Mouse (Mus musculus) kidney, adult 9 months (tissue): ENCODE measurements around the gene 1700025F22Rik.
A peak's percentile ranks its signal among the peaks of the same experiment; 100 is the strongest.
"Not testable (repeated sequence)": the region's sequence is repeated elsewhere in the genome, so short reads cannot be mapped to it uniquely, and the experiment has no call there.

ENCODE experiments used
- DNase-seq: peaks from one replicate; pipeline ENCODE4 v3.0.0; 2022

1700025F22Rik gene

GRCm38 (mm10) chr19:11165172-11165571 lies at the start of gene 1700025F22Rik:
TSS of gene 1700025F22Rik (minus strand) at chr19:11165320.
- DNase-seq, result peak; percentile 17

DNA sequence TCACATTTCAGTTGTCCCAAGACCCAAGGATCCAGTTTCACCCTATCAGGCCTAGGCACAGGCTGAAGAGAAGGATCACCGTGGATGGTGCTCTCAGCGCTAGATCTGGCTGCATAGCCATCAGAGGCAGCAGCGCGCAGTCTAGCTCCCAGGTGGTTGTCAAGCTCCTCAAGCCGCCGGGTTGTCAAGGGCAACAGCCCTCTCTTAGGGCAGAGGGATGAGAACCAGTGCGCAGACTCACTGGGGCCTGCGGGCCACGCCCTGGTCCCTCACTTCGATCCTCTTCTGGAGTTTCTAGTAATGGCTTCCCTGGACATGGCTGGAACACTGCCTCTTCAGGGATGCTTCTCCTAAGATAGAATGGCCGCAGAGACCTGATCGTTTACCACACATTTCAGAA lies 31.4 kb upstream of the 1700025F22Rik start, which contains the start of gene Ms4a13:
Gene Ms4a13 (minus strand): TSS at position 192 of the 400 bp plus-strand sequence.
- no peak for DNase-seq

GRCm38 (mm10) chr19:11192552-11192951 lies 27.4 kb upstream of the 1700025F22Rik start:
- DNase-seq, result no peak

GRCm38 (mm10) chr19:11184121-11184520 lies 19.0 kb upstream of the 1700025F22Rik start:
- peak; percentile 16 for DNase-seq

GRCm38 (mm10) chr19:11177464-11177863 lies 12.3 kb upstream of the 1700025F22Rik start:
- DNase-seq, result no peak

GRCm38 (mm10) chr19:11157890-11158289 lies 7.2 kb downstream of the 1700025F22Rik start:
- DNase-seq, result not testable (repeated sequence)

GRCm38 (mm10) chr19:11135336-11135735 lies 29.8 kb downstream of the 1700025F22Rik start:
- no peak for DNase-seq

- no peak for DNase-seq
These were observed 30.3 kb downstream of the 1700025F22Rik start for GRCm38 (mm10) chr19:11134852-11135251.

GRCm38 (mm10) chr19:11130776-11131175 lies 34.3 kb downstream of the 1700025F22Rik start, which contains the start of gene 1700017D01Rik:
TSS of gene 1700017D01Rik (minus strand) at chr19:11130876.
- DNase-seq, result not testable (repeated sequence)

- no peak for DNase-seq
These were observed 35.4 kb downstream of the 1700025F22Rik start for GRCm38 (mm10) chr19:11129702-11130101.

GRCm38 (mm10) chr19:11121016-11121420 lies 44.1 kb downstream of the 1700025F22Rik start:
- peak; percentile 4 for DNase-seq

- DNase-seq, result no peak
These were observed 45.8 kb downstream of the 1700025F22Rik start for GRCm38 (mm10) chr19:11119338-11119737.

DNA sequence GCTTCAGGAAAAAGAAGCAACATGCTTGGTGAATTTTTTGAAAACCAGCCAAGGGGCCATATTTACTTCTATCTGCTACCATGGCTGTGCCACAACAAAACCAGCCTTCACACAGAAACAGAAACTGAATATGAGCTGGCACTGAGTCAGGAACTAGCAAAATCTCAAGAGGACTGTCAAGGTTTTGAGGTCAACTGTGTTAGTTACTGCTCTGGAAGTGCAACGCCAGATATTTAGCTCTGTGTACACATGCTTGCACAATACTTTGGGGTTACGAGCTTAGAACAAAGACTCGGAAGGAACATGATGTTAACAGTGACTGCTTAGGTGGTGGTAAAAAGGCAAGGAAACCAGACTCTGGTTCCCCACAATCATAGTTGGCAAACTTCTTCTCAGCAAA lies 57.4 kb downstream of the 1700025F22Rik start:
- peak; percentile 5 for DNase-seq

GRCm38 (mm10) chr19:11101880-11102279 lies 63.2 kb downstream of the 1700025F22Rik start:
- no peak for DNase-seq

DNA sequence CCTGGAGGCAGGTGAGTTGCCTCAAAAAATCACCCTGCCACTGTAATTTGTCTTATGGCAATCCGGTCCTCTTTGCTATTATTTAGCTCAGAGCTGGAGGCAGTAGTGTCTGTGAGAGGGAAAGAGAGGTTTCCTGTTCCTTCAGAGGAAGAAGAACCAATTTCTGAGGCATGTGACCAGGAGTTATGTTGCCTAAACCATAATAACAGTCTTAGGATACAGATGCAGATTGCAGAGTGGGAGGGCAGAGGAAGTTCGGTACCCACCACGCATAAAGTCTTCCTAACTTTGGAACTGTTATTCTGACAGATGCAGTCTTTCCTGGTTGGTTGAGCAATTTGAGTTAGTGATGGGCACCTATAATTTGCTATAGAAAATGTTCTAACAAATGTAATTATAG lies 66.7 kb downstream of the 1700025F22Rik start:
- no peak for DNase-seq

DNA sequence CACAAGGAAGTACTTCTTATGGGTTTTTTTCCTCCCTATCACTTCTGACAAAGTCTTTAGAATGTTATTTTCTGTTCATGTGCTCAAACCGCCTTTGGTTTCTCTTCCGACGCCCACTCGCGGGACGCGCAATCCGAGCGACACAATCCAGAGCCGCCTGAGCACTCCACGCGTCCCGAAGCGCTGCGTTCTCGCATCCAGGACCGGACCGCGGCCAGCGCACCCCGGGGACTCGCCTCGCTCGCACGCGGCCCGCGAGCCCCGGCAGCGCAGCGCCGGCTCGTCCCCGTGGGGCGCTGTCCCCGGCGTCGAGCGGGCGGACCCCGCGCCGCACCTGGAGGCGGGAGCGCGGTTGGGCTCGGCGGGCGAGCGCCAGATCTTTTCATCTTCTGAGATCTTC lies 73.0 kb downstream of the 1700025F22Rik start:
- DNase-seq, result not testable (repeated sequence)
